Mouse (Mus musculus): ENCODE data around the gene Dyrk1a.

GRCm38 (mm10) chr16:94555346-94555745 lies 14.5 kb upstream of the Dyrk1a start:
- TF ChIP-seq CTCF (IDR thresholded peaks at IDR 0.05) (no peak), EP300 (IDR thresholded peaks at IDR 0.05; ENCODE audit: insufficient read depth, low read depth, low read length) (no peak)

All from heart, adult 2 months (tissue).